Mouse (Mus musculus): ENCODE measurements around the gene Gm3435.

DNA sequence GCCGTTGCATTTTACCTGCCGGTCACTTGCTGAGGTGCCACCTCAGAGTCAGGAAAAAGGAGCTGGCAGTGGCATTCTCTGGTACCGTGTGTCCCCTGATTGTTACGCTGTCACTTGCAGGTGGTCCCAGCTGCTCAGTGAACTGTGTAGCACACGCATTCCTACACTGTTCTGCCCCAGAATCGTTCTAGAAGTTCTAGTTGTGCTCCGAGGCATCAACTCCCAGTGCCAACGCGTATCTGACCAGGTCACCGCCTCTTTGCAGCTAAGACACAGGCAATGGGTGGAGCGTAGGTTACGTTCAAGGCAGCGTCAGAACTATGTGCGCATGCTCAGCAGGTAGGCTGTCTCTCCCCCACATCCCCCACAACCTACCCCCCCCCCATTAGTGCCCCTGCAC is 49.7 kb downstream of the Gm3435 start:
- TF ChIP-seq POLR2A (IDR thresholded peaks at IDR 0.05; ENCODE audit: low read depth, low read length) (no peak), CTCF (IDR thresholded peaks at IDR 0.05; ENCODE audit: borderline replicate concordance, insufficient read depth, low read length) (no peak)

Data from embryonic fibroblast, embryonic 13.5 days (primary cell).